Mouse (Mus musculus) heart, postnatal 14 days (tissue): ENCODE results near the gene Sspn. TPM values are rescaled to one million over a fixed set of nuclear protein-coding genes. Genes with fewer than 3 reads are reported as not detected.

Source experiments
- DNase-seq, 2 experiments: peaks; one replicate each; pipeline ENCODE4 v3.0.0; 2021 to 2022
- intact Hi-C: fragments of 180-260 bp; cut with DNase I; formaldehyde crosslinking; loops from one replicate; pipeline ENCODE4 v1.15.1; 2025
- total RNA-seq, 2 experiments: library from RNA; stranded (reverse); gene quantifications; 2 replicates each; pipeline ENCODE4 v1.2.3; 2021

The Sspn gene
- total RNA-seq, 2 experiments from 2014 or later = 133 to 136 TPM

GRCm38 (mm10) chr6:145968821-145969220, 37.4 kb downstream of the Sspn start:
- intact Hi-C loops = no loop called here
- DNase-seq = no peak

DNA sequence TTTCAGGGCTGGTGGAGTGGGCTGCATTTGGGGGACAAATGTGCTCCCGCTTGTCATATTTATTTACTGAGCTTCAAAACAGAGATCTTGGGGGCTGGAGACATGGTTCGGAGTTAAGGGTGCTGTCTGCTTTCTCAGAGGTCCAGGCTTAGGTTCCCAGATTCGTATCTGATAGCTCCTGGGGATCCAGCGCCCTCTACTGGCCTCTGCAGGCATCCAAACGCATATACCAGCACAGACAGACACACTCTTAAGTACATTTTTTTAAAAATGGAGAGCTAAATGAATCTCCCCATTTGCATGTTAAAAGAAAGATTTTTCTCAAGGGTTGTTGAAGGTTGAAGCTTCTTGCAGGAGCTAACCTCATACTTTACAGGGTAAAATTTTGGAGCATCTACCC, 38.1 kb downstream of the Sspn start:
- intact Hi-C loops = no loop called here
- DNase-seq = no peak

DNA sequence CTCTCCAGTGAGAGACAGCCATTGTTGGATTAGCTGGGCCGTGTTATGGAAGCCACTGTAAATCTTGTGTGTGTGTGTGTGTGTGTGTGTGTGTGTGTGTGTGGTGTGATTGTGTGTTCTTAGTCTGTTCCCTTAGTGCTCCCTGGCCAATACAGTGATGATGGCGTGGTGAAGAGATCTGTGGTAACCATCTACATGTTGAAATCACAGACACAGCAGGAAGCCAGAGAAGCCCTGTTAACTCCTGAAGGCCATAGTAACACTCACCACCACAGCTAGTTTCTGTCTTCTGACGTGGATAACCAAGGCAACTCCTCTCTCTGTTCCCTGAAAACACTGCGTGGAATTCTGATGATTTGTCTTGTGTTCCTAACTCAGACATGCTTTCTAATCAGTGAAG, 40.7 kb downstream of the Sspn start:
- no peak for DNase-seq
- intact Hi-C loops = no loop called here

DNA sequence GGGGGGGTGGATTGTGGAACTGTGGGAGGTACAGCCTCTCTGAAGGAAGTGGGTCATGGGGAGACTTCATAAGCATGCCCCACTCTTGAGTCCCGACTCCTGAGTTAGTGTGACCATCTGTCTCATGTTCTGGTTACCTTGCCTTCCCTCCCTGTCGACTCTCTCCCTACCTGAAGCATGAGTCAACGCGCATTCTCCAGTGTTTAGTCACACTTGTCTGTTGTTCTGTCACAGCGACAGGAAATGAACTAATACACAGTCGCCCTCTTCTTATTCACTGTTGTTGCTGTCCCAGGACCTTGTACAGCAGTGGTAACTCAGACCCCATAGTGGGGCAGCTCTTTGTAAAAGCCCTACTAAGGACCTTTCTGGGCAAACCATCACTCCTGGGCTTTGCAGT, 41.4 kb downstream of the Sspn start:
- intact Hi-C loops = no loop called here
- no peak for DNase-seq

- DNase-seq = no peak
- intact Hi-C loops = no loop called here
These were observed 41.9 kb downstream of the Sspn start for GRCm38 (mm10) chr6:145973356-145973755.

DNA sequence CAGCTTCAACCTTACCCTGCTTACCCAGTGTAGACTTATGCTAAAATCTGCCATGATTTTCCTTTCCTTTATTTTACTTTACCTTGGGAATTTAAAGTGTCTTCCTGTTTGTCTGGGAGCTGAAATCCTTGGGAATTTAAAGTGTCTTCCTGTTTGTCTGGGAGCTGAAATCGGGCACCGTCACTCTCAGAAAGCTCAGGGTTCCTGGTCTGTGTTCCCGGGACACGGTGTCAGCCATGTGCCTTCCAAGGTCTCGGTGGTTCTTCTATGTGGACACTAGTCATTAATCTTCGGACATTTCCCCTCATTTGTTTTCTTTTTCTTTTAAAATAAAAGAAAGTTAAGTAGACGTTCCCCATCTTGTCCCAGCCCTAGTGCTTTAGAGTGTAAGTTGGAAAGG, 43.3 kb downstream of the Sspn start:
- DNase-seq = no peak

DNA sequence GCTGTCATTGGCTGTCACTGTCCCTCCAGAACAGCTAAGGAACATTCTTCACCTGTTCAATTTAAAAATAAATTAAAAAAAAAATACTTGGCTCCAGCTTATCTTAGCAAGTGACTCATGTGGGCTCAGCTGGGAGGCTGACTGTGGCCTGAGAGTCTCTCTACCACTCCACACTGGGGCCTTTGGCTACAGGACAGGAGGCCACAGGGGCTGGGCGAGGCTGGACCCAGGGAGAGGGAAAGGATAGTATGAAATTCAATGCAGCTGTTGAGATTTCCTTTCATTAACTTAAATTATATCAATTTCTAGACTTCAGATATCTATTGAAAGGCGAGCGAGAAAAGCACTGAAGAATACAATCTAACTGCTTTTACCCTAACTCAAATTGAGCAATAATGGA, 45.9 kb downstream of the Sspn start:
- peak in 1 of 2 experiments; percentile 43 for DNase-seq
- intact Hi-C loops = no loop called here

More for the DNA sequence above, 43.3 kb downstream of the Sspn start:
- intact Hi-C loops = no loop called here

DNA sequence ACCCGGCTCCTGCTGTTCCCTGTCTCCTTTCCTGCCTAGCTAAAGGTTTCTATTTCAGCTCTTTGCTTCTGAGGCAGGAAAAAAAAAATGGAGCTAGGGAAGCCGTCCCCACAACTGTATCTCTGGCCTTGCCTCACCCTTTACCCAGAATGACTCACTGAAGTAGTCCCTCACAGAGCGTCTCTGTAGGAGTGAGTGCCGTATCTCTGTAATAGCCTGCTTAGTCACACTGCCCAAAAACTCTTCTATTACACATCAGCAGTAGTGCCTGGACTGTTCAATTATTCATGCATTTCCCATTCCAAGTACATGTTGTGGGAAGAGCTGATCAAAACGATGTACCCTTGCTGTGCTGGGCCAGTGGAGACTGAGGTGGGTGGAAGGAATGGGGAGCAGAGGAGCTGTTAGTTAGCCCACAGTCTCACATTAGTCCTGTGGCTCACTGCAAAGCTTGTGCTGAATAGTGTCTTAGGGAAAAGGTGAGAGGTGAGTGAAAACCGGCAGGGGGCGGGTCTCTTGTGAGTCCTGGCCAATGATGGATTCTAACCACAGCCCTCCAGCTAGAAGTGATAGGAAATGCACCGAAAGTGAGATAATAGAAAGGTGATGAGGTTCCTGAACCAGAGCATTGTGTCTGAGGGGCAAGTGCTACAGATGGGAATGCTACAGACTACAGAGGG, 46.5 kb downstream of the Sspn start:
- intact Hi-C loops = no loop called here
- no peak for DNase-seq

DNA sequence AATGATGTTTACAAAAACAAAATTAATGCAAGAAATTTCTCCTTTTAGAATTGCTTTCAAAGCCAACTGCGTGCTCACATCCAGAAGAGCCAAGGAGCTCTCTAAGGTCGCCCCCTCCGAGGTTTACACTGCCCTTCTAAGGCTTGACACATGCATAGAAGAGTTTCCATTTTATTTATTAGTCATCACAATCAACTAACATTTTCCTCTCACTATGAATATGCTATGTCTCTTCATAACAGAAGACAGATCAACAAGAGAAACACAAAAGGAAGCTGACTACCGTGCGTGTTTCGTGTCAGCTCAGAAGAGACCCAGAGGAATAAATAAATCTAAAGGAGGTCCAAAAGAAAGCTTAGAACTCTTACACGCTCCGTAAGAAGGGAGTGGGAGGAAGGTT, 49.6 kb downstream of the Sspn start:
- intact Hi-C loops = no loop called here
- no peak for DNase-seq

- intact Hi-C loops = no loop called here
- DNase-seq = no peak
These were observed 50.9 kb downstream of the Sspn start for GRCm38 (mm10) chr6:145982335-145982734.

GRCm38 (mm10) chr6:145990578-145990977, 59.1 kb downstream of the Sspn start:
- intact Hi-C loops = no loop called here
- no peak for DNase-seq

DNA sequence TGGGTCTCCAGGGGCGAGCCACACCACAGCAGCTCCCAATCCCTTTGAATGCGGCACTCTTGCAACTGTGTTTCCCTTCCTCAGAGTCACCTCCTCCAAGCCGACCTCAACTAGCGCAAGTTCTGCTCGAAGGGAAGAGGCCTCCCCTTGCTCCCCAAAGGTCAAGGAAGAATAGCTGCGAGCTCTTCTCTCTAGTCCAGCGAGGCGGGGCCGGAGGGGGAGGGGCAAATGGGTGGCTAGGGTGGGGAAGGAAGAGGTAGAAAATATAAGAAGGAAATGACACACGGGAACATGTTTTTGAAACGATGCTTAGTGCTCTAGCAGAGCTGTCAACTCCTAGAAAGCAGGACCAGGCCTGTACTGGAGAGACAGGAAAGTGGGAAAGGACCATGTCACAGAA, 61.1 kb downstream of the Sspn start:
- intact Hi-C loops = no loop called here
- DNase-seq = no peak

DNA sequence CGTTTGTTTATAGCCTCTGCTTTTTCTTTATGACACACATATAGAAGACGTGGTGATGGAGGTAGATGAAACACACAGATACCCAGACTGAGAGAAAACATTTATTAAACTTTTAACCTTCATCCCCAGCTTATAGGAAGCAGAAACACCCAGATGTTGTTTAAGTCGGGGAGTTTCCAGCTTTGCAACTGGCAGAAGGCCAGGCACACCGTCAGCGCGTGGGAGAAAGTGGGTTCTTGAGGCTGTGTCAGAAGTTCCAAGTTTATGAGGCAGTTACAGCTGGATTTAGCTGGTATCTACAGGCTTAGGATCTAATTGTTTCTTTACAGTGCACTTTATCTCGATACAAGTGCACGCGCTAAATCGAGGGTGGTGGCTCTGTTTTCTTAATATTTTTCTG, 61.5 kb downstream of the Sspn start:
- DNase-seq = peak; percentile 53 to 69
- intact Hi-C loops = no loop called here

DNA sequence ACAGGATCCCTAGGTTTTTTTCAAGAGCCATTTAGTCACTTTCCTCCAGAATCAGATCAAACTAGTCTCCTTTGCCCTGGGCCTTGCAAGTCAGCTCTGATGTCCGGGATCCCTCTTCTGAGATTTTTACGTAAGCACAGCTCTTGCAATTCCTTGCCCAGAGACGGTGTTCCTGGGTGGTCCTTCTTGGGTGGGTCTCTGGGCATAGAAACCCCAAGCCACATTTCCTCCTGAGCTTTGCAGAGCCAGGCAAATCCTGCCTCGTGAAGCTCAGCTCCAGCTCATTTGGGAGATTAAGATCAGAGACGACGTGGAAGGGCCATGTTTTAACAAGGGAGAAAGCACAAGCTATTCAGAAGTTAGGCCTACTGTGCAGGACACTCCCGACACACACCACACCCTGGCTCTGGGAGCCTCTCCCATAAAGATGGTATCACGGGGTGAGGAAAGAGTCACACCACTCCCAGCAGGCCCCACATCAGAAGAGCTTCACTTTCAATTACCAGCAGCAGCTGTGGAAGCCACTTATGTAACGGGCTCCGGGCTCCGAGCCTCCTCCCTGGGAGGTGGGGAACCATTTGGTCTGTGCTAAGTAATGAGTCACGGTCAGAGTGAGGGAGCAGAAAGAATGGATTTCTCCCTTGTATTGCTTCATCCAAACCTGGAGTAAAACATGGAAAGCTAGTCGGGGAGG, 67.0 kb downstream of the Sspn start:
- intact Hi-C loops = no loop called here
- DNase-seq = peak; percentile 64 to 68

- DNase-seq = no peak
- intact Hi-C loops = no loop called here
These were observed 69.3 kb downstream of the Sspn start for GRCm38 (mm10) chr6:146000767-146001166.

DNA sequence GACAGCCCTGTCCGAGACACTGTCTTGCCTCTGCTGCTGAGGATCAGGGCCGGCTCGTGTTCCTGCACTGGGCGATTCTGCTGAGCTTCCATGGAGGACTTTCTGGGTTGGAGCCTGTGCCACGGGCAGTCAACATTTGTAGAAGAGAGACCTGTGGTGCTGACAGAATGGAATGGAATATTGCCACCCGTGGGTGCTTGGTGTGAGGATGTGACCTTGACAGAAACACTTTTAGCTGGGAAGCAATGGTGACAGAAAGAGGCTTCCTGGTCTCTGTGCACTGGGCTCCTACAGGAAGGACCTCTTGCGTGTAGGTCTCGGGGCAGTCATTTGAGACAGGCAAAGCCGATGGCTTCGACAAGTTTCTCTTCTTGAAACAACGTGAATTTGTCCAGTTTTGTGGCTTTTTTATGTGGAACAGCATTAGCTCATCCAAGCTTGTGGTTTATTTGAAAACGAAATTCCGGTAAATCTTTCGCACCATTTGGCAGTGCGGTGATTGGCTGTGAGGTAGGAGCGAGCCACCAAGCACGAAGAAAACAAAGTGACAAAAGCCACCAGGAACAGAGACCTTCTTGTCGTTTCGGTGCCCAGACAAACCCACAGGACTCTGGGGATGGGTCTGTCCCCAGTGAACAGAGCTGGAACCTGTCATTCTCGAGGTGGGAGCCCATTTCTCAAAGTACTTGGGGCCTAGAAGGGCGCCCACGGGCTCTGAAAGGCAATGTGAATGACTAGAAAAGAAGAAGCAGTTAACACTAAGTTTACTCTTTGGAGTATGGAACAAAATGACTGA, 70.2 kb downstream of the Sspn start:
- intact Hi-C loops = no loop called here
- no peak for DNase-seq

GRCm38 (mm10) chr6:146004174-146004601, 72.7 kb downstream of the Sspn start:
- intact Hi-C loops = no loop called here

GRCm38 (mm10) chr6:146005129-146005886, 73.9 kb downstream of the Sspn start:
- intact Hi-C loops = no loop called here
- no peak for DNase-seq

More at GRCm38 (mm10) chr6:146004174-146004601, 72.7 kb downstream of the Sspn start:
- no peak for DNase-seq

DNA sequence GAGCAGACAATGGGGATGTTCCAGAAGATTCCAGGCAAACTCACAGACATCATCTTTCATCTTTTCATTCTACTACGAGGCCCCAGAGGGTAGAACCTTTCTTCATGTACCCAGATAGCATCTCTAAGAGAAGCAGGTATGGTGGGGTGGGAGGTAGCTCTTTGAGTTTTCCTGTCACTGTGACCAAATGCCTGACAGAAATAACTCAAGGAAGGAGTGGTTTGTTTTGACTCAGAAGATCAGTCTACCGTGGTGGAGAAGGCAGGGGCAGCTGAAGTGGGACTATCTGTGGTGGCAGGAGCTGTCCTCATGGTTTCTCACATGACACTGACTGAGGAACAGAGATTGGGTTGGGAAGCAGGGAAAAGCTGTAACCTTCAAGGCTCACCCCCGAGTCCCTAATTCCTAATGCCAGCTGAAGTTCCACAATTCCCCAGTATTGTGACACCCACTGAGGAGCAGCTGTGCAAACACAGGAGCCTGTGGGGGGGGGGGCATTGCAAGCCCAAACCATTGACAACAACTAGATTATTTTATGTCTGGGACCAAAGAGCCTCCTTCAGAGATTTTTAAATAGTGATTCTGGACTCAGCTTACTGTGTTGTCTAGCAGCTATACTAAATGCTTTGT, 74.6 kb downstream of the Sspn start:
- intact Hi-C loops = no loop called here
- no peak for DNase-seq

DNA sequence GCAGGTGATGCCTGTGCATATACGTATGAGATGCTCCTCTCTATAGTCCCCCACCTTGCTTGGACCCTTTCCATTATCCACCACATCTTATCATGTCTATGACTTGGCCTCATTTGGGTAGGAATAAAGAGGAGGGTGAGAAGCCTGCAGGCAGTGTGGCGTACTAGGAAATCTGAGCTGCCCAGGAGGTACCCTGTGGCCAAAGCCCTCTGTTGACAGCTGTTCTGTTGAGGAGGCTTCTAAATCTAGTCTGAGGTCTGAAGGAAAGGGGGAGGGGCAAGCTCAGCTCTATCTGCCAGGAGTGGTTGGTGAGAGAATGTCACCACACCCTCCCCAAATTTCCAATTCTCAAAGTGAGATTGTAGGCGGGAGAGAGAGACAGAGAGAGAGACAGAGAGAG, 75.3 kb downstream of the Sspn start:
- intact Hi-C loops = no loop called here

More for the DNA sequence above, 75.3 kb downstream of the Sspn start:
- no peak for DNase-seq
